Mouse (Mus musculus) neural tube, embryonic 13.5 days (tissue): ENCODE results near the gene Rnf19b. TPM values are rescaled to one million over a fixed set of nuclear protein-coding genes. Genes with fewer than 3 reads are reported as not detected.

Source experiments
- ATAC-seq: fragments of 200-750 bp; cut with Nextera tagmentation; 2 replicates; pipeline ENCODE4 v1.8.0; 2017; ENCODE audit warnings: low read depth, mild to moderate bottlenecking, moderate TSS enrichment, moderate library complexity
- H3K27ac ChIP-seq: fragments of 300-500 bp; sonication (generic); replicated peaks from 2 replicates; pipeline ENCODE4 v1.5.1; 2015; ENCODE audit warnings: moderate library complexity, mild to moderate bottlenecking, inconsistent platforms
- H3K27me3 ChIP-seq: fragments of 300-500 bp; sonication (generic); 2 replicates; pipeline ENCODE4 v1.6.1; 2015; ENCODE audit warnings: mild to moderate bottlenecking, inconsistent platforms
- H3K36me3 ChIP-seq: fragments of 300-500 bp; sonication (generic); 2 replicates; pipeline ENCODE4 v1.6.1; 2015; ENCODE audit warnings: mild to moderate bottlenecking, inconsistent platforms
- H3K4me1 ChIP-seq: fragments of 300-500 bp; sonication (generic); replicated peaks from 2 replicates; pipeline ENCODE4 v1.6.1; 2015; ENCODE audit warnings: inconsistent platforms
- H3K4me2 ChIP-seq: fragments of 300-500 bp; sonication (generic); 2 replicates; pipeline ENCODE4 v1.6.1; 2015; ENCODE audit warnings: inconsistent platforms, mild to moderate bottlenecking, moderate library complexity
- H3K4me3 ChIP-seq: fragments of 300-500 bp; sonication (generic); 2 replicates; pipeline ENCODE4 v1.5.1; 2015; ENCODE audit warnings: mild to moderate bottlenecking, inconsistent platforms
- H3K9ac ChIP-seq: fragments of 300-500 bp; sonication (generic); 2 replicates; pipeline ENCODE4 v1.6.1; 2015; ENCODE audit warnings: moderate library complexity, mild to moderate bottlenecking, inconsistent platforms
- H3K9me3 ChIP-seq: fragments of 300-500 bp; sonication (generic); 2 replicates; pipeline ENCODE4 v1.6.1; 2016; ENCODE audit warnings: inconsistent platforms
- WGBS: fragments of 180-500 bp; shearing (Covaris S2); methylation state at CpG from one replicate; pipeline ENCODE4 v1.1.7; 2015; 5-methylcytosine and 5-hydroxymethylcytosine counted together
- polyA plus RNA-seq: library from polyadenylated mRNA; unstranded; fragments of >200 nt; fragmentation: Nextera tagmentation; extraction: Ambion mirVana; gene quantifications from 2 replicates; pipeline ENCODE4 v1.2.1, GENCODE M21; 2015

The Rnf19b gene
- polyA plus RNA-seq, 1 experiment from 2014 or later, result 22.4 TPM

DNA sequence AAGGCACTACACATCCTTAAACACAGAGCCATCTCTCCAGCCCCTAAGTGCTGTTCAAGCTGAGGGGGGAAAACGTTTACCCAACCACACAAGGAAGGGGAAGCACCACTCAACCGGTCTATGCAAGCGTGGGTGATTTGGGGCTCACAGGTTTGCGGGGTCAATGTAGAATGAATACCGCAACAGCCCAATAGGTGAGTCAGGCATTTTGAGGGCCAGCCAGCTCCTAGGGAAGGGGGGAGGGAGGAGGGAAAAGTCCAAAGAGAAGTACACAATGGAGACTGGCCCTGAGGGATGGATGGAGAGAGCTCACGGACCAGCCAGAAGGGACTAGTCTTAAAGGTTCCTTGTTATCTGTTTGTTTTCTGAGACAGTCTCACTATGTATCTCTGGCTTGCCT, 34.2 kb upstream of the Rnf19b start:
- peaks cover 30% of the 10 kb centered on the region for H3K4me1 ChIP-seq
- H3K27ac ChIP-seq, result no peak overlapping the region
- H3K36me3 ChIP-seq, result no peaks in the 10 kb centered on the region
- no peaks in the 10 kb centered on the region for H3K9me3 ChIP-seq
- no peak overlapping the region for H3K9ac ChIP-seq
- no peak overlapping the region for H3K4me3 ChIP-seq
- no peaks in the 10 kb centered on the region for H3K27me3 ChIP-seq
- no peak overlapping the region for H3K4me2 ChIP-seq
- 81% methylated on average over 6 of the region's 6 CpGs for WGBS
- ATAC-seq, result no peak

- Histone ChIP-seq H3K9ac (no peak overlapping the region), H3K4me3 (no peak overlapping the region), H3K9me3 (no peaks in the 10 kb centered on the region), H3K36me3 (no peaks in the 10 kb centered on the region), H3K4me1 (peaks cover 24% of the 10 kb centered on the region), H3K27ac (no peak overlapping the region), H3K4me2 (no peak overlapping the region), H3K27me3 (no peaks in the 10 kb centered on the region)
- WGBS, result 76% methylated on average over 6 of the region's 6 CpGs
- no peak for ATAC-seq
Observed at GRCm38 (mm10) chr4:129024775-129025174, 33.3 kb upstream of the Rnf19b start.

GRCm38 (mm10) chr4:129025707-129026106, 32.4 kb upstream of the Rnf19b start:
- H3K9me3 ChIP-seq, result no peaks in the 10 kb centered on the region
- H3K9ac ChIP-seq, result no peak overlapping the region
- H3K27ac ChIP-seq, result no peak overlapping the region
- 93% methylated on average over 3 of the region's 3 CpGs for WGBS
- no peaks in the 10 kb centered on the region for H3K27me3 ChIP-seq
- peaks cover 15% of the 10 kb centered on the region for H3K4me1 ChIP-seq
- ATAC-seq, result no peak
- no peaks in the 10 kb centered on the region for H3K36me3 ChIP-seq
- H3K4me2 ChIP-seq, result no peak overlapping the region
- no peak overlapping the region for H3K4me3 ChIP-seq

DNA sequence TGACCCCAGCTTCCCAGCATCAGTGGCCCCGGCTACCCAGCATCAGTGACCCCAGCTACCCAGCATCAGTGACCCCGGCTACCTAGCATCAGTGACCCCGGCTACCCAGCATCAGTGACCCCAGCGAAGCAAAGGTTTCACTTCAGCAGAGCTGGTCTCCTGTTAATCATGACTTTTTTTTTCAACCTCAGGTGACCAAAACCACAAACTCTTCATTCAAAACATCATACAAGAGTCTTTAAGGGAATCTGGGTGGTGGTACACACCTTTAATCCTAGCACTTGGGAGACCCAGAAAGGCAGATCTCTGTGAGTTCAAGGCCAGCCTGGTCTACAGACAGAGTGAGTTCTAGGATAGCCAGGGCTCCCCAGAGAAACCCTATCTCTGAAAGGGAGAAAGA, 27.3 kb upstream of the Rnf19b start:
- 89% methylated on average over 4 of the region's 4 CpGs for WGBS
- Histone ChIP-seq H3K36me3 (no peaks in the 10 kb centered on the region), H3K4me2 (no peak overlapping the region), H3K27me3 (no peaks in the 10 kb centered on the region), H3K4me1 (peaks cover 16% of the 10 kb centered on the region), H3K9ac (no peak overlapping the region), H3K9me3 (no peaks in the 10 kb centered on the region), H3K27ac (no peak overlapping the region), H3K4me3 (no peak overlapping the region)
- no peak for ATAC-seq

GRCm38 (mm10) chr4:129031408-129031965, 26.6 kb upstream of the Rnf19b start:
- no peaks in the 10 kb centered on the region for H3K27me3 ChIP-seq
- ATAC-seq, result no peak
- H3K9me3 ChIP-seq, result no peaks in the 10 kb centered on the region
- no peaks in the 10 kb centered on the region for H3K36me3 ChIP-seq
- H3K4me3 ChIP-seq, result no peak overlapping the region
- H3K9ac ChIP-seq, result no peak overlapping the region
- H3K4me2 ChIP-seq, result no peak overlapping the region
- H3K4me1 ChIP-seq, result peaks cover 21% of the 10 kb centered on the region
- 81% methylated on average over 8 of the region's 8 CpGs for WGBS
- no peak overlapping the region for H3K27ac ChIP-seq

DNA sequence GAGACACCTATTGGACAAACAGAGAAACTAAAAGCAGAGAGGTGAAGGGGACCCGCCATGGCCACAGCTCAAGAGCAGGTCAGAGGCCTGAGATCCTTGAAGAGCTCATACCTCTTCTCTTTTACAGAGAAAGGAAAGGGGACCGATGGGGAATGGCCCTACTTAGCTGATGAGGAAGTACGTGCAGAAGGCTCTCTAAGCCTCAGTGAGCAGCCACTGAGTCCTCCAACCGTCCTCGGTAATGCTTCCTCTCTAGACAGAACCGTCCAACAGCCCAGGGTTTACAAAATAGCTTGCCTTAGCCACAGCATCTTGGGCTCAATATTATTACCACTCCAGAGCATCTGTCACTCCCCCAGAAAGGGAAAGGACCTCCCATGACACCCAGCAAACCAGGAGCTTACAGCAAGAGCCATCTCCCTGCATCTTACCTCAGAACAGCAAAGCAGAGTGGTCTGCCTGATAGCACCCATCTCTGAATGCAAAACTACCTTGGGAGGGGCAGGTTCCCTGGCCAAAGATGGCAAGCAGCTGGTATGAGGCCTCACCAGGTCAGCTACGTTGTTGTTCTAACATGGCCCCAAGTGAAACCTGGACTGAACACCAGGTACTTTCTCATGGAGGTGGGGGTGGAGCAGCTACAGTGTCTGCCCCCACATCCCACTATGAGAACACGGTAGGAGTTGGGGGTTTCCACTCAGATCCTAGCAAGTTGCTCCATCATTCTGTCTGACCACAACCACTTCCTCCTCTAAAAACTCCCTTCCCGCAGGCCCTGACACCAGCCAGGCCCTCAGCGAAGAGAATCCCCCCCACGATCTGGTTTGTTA, 25.7 kb upstream of the Rnf19b start:
- ATAC-seq, result no peak
- Histone ChIP-seq H3K27me3 (no peaks in the 10 kb centered on the region), H3K4me3 (no peak overlapping the region), H3K27ac (no peak overlapping the region), H3K4me2 (no peak overlapping the region), H3K9ac (no peak overlapping the region), H3K4me1 (peaks cover 21% of the 10 kb centered on the region), H3K36me3 (no peaks in the 10 kb centered on the region), H3K9me3 (no peaks in the 10 kb centered on the region)
- WGBS, result 79% methylated on average over 11 of the region's 11 CpGs

- Histone ChIP-seq H3K27me3 (no peaks in the 10 kb centered on the region), H3K4me3 (no peak overlapping the region), H3K27ac (no peak overlapping the region), H3K36me3 (no peaks in the 10 kb centered on the region), H3K9ac (0 out of 2 replicates have a peak overlapping the region, but pooled peaks have one; percentile 12), H3K9me3 (no peaks in the 10 kb centered on the region), H3K4me2 (no peak overlapping the region; the same call in 1 of the 2 replicates), H3K4me1 (peaks cover 21% of the 10 kb centered on the region)
- peak; percentile 40; the same call in 1 of the 2 replicates for ATAC-seq
- 30% methylated on average over 17 of the region's 17 CpGs for WGBS
Observed at GRCm38 (mm10) chr4:129032963-129033951, 24.8 kb upstream of the Rnf19b start.

GRCm38 (mm10) chr4:129034224-129034623, 23.8 kb upstream of the Rnf19b start:
- H3K27ac ChIP-seq, result no peak overlapping the region
- H3K9ac ChIP-seq, result no peak overlapping the region
- no peak for ATAC-seq
- H3K9me3 ChIP-seq, result no peaks in the 10 kb centered on the region
- 93% methylated on average over 3 of the region's 3 CpGs for WGBS
- no peak overlapping the region for H3K4me3 ChIP-seq
- no peaks in the 10 kb centered on the region for H3K36me3 ChIP-seq
- no peak overlapping the region for H3K4me2 ChIP-seq
- H3K4me1 ChIP-seq, result peaks cover 21% of the 10 kb centered on the region
- no peaks in the 10 kb centered on the region for H3K27me3 ChIP-seq

- Histone ChIP-seq H3K4me2 (no peak overlapping the region), H3K36me3 (no peaks in the 10 kb centered on the region), H3K27ac (no peak overlapping the region), H3K9ac (no peak overlapping the region), H3K27me3 (no peaks in the 10 kb centered on the region), H3K9me3 (no peaks in the 10 kb centered on the region), H3K4me1 (peaks cover 21% of the 10 kb centered on the region), H3K4me3 (no peak overlapping the region)
- no peak for ATAC-seq
- WGBS, result 60% methylated on average over 13 of the region's 13 CpGs
Observed at GRCm38 (mm10) chr4:129034706-129035660, 23.1 kb upstream of the Rnf19b start.

DNA sequence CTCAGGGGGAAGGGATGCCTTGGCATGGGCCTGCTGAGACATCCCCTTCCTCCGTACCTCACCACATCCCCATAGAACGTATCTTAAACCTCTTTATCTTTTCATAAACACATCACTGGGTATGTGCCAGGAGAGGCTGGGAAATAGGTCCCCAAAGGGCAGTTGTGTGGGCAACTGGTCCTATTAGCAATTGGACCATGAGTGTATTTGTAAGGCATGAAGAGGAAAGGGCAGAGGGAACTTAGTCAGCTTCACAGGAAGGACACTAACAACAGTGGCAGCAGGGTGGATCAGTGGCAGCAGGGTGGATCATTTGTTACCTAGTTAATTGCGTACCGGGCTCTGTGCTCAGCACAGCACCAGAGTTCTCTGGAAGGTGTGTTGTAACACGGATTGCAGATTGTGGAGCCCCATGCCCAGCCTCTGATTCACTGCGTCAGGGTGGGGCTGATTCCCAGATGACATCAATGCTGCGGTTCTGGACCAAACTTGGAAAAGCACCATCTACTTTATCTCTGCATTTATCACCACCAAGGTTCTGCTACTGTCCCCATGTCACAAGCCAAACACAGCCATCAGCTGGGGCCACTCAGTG, 22.1 kb upstream of the Rnf19b start:
- Histone ChIP-seq H3K36me3 (no peaks in the 10 kb centered on the region), H3K4me2 (no peak overlapping the region), H3K27ac (no peak overlapping the region), H3K9me3 (no peaks in the 10 kb centered on the region), H3K4me1 (peaks cover 21% of the 10 kb centered on the region), H3K4me3 (no peak overlapping the region), H3K27me3 (no peaks in the 10 kb centered on the region), H3K9ac (no peak overlapping the region)
- WGBS, result 63% methylated on average over 7 of the region's 7 CpGs
- no peak for ATAC-seq
